Mouse (Mus musculus): ENCODE results near the gene Gpr141. TPM values are rescaled to one million over a fixed set of nuclear protein-coding genes. Genes with fewer than 3 reads are reported as not detected.

Gene Gpr141
- total and polyA plus RNA-seq, 3 experiments: not detected

DNA sequence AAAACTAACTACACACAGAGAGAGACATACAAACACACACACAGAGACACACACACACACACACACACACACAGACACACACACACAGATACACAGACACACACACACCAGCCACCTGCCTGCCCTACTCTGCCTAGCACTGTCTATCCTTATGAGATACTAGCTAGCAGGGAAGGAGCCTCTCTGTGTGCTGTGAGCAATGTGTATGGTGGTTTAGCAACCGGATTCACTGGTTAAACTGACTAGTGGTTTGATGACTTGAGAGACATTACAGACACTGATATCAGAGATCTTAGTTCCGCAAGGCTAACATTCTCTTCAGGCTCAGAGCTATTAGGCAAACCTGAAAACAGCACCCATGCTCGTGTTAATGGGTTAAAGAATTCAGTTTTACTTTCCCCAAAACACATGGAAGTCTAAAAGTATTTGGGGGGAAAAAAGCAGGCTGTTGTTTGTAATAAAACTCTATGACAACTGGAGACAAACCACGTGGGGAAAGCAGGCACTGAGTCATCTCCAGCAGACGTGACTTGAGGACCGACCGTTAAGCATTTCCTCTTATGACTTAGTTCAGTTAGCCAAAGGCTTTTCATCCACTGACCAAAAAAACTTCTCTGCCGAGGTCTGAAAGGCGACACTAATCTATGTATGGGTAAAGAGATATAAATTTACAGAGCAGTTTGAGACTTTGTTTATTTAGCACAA lies 30.7 kb upstream of the Gpr141 start:
- H3K4me1 ChIP-seq (ENCODE audit: control insufficient read depth in 1 of 2, insufficient read depth in 2 of 2, low read length in 2 of 2): no peaks in the 10 kb centered on the region
- no peaks in the 10 kb centered on the region for H3K36me3 ChIP-seq (ENCODE audit: control insufficient read depth in 1 of 2, insufficient read depth in 2 of 2, low read length in 2 of 2)
- TF ChIP-seq JUND (IDR thresholded peaks at IDR 0.05; ENCODE audit: low read depth, low read length): no peak
- TF ChIP-seq KAT2A (conservative IDR thresholded peaks at IDR 0.05; ENCODE audit: low read depth, low read length): no peak
- no peak for TF ChIP-seq HCFC1 (IDR thresholded peaks at IDR 0.05; ENCODE audit: low read depth, low read length)
- no peak for TF ChIP-seq CHD2 (IDR thresholded peaks at IDR 0.05; ENCODE audit: low read length)
- TF ChIP-seq MAZ (IDR thresholded peaks at IDR 0.05; ENCODE audit: low read depth, low read length): no peak
- TF ChIP-seq NRF1 (IDR thresholded peaks at IDR 0.05; ENCODE audit: insufficient read depth, low read depth, low read length, poor library complexity, severe bottlenecking): no peak
- TF ChIP-seq E2F4 (IDR thresholded peaks at IDR 0.05; ENCODE audit: borderline replicate concordance, low read depth, low read length): no peak
- TF ChIP-seq NELFE (IDR thresholded peaks at IDR 0.05; ENCODE audit: low read depth, low read length): no peak
- no peak for TF ChIP-seq TBP (IDR thresholded peaks at IDR 0.05; ENCODE audit: low read depth, low read length)
- no peak for TF ChIP-seq ZKSCAN1 (IDR thresholded peaks at IDR 0.05; ENCODE audit: low read depth, low read length)
- TF ChIP-seq POLR2AphosphoS2 (IDR thresholded peaks at IDR 0.05; ENCODE audit: low read length): no peak
- TF ChIP-seq MAX (IDR thresholded peaks at IDR 0.05; ENCODE audit: low read length): no peak
- no peak for TF ChIP-seq GABPA (IDR thresholded peaks at IDR 0.05; ENCODE audit: low read depth, low read length)
- TF ChIP-seq EP300 (IDR thresholded peaks at IDR 0.05; ENCODE audit: low read depth in 1 of 2, low read length in 2 of 2): no peak
- TF ChIP-seq CTCF (IDR thresholded peaks at IDR 0.05 in 2 of 3, conservative IDR thresholded peaks at IDR 0.05 in 1 of 3; ENCODE audit: control insufficient read depth in 1 of 3, insufficient read depth in 1 of 3, low read depth in 2 of 3, low read length in 3 of 3, poor library complexity in 1 of 3, severe bottlenecking in 1 of 3): no peak
- TF ChIP-seq USF2 (IDR thresholded peaks at IDR 0.05; ENCODE audit: borderline replicate concordance in 1 of 2, insufficient read depth in 1 of 2, low read depth in 1 of 2, low read length in 2 of 2): no peak
- TF ChIP-seq POLR2A (IDR thresholded peaks at IDR 0.05; ENCODE audit: control insufficient read depth in 1 of 2, insufficient read depth in 1 of 2, low read depth in 1 of 2, low read length in 2 of 2, poor library complexity in 1 of 2): no peak
- TF ChIP-seq RAD21 (IDR thresholded peaks at IDR 0.05; ENCODE audit: low read depth, low read length): no peak
- TF ChIP-seq MYB (IDR thresholded peaks at IDR 0.05; ENCODE audit: low read depth, low read length): no peak
- no peak for TF ChIP-seq MXI1 (IDR thresholded peaks at IDR 0.05; ENCODE audit: low read depth, low read length)
- H3K9ac ChIP-seq (ENCODE audit: control insufficient read depth, low read depth, low read length, poor library complexity, severe bottlenecking): no peak overlapping the region
- no peaks in the 10 kb centered on the region for H3K27me3 ChIP-seq (ENCODE audit: control insufficient read depth in 1 of 2, insufficient read depth in 2 of 2, low read length in 2 of 2)
- no peaks in the 10 kb centered on the region for H3K79me2 ChIP-seq (ENCODE audit: control insufficient read depth, insufficient read depth, low read length, poor library complexity)
- no peak overlapping the region for H3K27ac ChIP-seq (ENCODE audit: control insufficient read depth, low read depth, low read length)
- peak; percentile 6 for DNase-seq (ENCODE audit: low read depth, low spot score)
- H3K4me3 ChIP-seq (ENCODE audit: control insufficient read depth in 1 of 2, insufficient read depth in 1 of 2, low read depth in 2 of 2, low read length in 2 of 2): no peak overlapping the region
- no peaks in the 10 kb centered on the region for H3K9me3 ChIP-seq (replicated peaks; ENCODE audit: insufficient read depth, low read length)

DNA sequence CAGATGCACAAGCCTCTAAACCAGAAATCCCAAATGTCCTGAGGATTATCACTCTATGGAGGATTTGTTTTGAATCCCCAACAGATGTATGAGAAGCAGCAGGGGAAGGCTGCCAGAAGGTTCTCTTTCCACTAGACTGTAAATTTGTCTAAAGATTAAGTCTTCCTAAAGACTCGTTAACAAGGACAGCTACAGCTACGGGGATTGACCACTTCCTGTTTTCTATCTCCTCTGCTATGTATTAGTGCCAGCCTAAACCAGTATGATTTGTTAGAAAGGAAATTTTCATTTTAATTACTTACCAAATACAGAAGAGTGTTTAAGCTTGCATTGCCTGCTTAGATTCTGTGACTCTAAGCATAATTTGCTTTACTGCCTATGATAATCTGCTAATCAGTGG lies 30.0 kb upstream of the Gpr141 start:
- H3K36me3 ChIP-seq (ENCODE audit: control insufficient read depth in 1 of 2, insufficient read depth in 2 of 2, low read length in 2 of 2): no peaks in the 10 kb centered on the region
- H3K27me3 ChIP-seq (ENCODE audit: control insufficient read depth in 1 of 2, insufficient read depth in 2 of 2, low read length in 2 of 2): no peaks in the 10 kb centered on the region
- no peaks in the 10 kb centered on the region for H3K4me1 ChIP-seq (ENCODE audit: control insufficient read depth in 1 of 2, insufficient read depth in 2 of 2, low read length in 2 of 2)
- H3K27ac ChIP-seq (ENCODE audit: control insufficient read depth, low read depth, low read length): no peak overlapping the region
- H3K79me2 ChIP-seq (ENCODE audit: control insufficient read depth, insufficient read depth, low read length, poor library complexity): no peaks in the 10 kb centered on the region
- H3K9me3 ChIP-seq (replicated peaks; ENCODE audit: insufficient read depth, low read length): no peaks in the 10 kb centered on the region
- peak; percentile 3 for DNase-seq (ENCODE audit: low read depth, low spot score)
- H3K9ac ChIP-seq (ENCODE audit: control insufficient read depth, low read depth, low read length, poor library complexity, severe bottlenecking): no peak overlapping the region
- TF ChIP-seq MYB (IDR thresholded peaks at IDR 0.05; ENCODE audit: low read depth, low read length) (no peak), TBP (IDR thresholded peaks at IDR 0.05; ENCODE audit: low read depth, low read length) (no peak), RCOR1 (IDR thresholded peaks at IDR 0.05; ENCODE audit: low read depth, low read length) (no peak), KAT2A (conservative IDR thresholded peaks at IDR 0.05; ENCODE audit: low read depth, low read length) (no peak), POLR2AphosphoS2 (IDR thresholded peaks at IDR 0.05; ENCODE audit: low read length) (no peak), GATA1 (IDR thresholded peaks at IDR 0.05; ENCODE audit: low read depth, low read length) (no peak), NELFE (IDR thresholded peaks at IDR 0.05; ENCODE audit: low read depth, low read length) (no peak), ZKSCAN1 (IDR thresholded peaks at IDR 0.05; ENCODE audit: low read depth, low read length) (no peak)
- H3K4me3 ChIP-seq (ENCODE audit: control insufficient read depth in 1 of 2, insufficient read depth in 1 of 2, low read depth in 2 of 2, low read length in 2 of 2): no peak overlapping the region

Data from MEL (cell line).